Mouse (Mus musculus): ENCODE results near the gene Pkmyt1.

Pkmyt1 gene

GRCm38 (mm10) chr17:23722376-23723125 is 3.6 kb upstream of the Pkmyt1 start, which contains the start of gene 1520401A03Rik:
Gene 1520401A03Rik (minus strand): TSS chr17:23722783.
- no peak for DNase-seq

GRCm38 (mm10) chr17:23725477-23725876 is 659 bp upstream of the Pkmyt1 start:
- no peak for DNase-seq

DNA sequence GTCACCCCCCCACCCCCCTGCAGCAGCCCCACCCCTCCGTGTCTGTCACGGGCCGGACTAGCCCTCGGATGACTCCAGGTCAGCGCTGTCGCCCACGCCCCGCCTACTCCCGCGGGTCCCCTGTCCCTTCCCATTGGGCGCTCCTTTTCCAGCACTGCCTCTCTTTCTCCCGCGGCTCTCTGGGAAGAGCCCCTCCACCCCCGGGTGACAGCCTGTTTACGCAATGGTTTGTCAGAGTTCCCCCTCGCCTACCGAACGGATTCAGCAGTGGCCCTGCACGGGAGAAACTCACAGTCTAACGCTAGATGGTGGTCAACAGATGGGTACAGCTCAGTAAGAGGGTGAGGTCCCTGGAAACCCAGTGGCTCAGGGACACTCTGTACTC is 614 bp downstream of the Pkmyt1 start:
- DNase-seq, result peak; percentile 88

- DNase-seq, result no peak
These were observed 4.3 kb downstream of the Pkmyt1 start for GRCm38 (mm10) chr17:23730441-23730840.

GRCm38 (mm10) chr17:23734341-23734740 is 8.2 kb downstream of the Pkmyt1 start:
- DNase-seq, result no peak

DNA sequence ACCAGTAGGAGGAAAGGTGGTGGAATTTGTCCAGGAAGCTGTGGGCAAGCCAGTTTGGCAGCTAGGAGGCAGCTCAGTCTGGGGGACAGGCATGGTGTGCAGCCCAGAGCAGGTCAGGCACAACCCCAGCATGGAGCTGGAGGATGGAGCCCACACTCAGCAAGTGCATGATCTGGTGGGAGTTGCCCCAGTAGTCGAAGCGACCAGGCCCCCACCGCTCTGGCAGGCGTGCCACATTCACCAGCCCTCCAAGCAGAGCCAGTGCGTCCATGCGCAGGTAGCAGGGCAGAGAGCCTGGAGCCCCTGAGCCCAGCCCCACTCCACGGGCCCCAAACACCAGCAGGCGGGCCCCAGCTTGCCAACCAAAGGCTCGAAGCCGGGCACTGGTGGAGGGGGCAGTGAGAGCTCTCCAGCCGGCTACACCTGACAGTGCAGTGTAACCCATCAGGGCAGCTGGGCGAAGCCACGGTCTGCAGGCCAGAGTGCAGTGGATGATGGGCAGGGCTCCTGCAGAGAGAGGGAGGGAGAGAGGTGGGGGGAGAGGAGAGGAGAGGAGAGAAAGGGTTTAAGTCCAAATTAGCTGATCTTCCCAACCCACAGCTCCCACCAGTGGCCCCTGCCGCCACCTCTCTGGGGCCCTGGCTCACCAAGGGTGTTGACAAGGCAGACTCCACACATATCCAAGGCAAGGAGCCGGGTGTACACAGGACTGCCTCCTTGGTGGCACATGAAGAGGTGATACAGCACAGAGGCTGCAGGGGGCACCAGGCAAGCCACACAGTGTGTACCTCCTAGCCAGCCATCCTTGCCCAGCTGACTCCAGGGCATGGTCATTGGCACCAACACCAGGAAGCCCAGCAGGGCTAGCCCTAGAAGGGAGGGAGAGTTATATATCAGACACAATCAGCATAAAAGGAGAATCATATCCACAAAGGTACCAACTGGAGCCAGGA is 11.6 kb downstream of the Pkmyt1 start:
- peak; percentile 62 for DNase-seq

DNA sequence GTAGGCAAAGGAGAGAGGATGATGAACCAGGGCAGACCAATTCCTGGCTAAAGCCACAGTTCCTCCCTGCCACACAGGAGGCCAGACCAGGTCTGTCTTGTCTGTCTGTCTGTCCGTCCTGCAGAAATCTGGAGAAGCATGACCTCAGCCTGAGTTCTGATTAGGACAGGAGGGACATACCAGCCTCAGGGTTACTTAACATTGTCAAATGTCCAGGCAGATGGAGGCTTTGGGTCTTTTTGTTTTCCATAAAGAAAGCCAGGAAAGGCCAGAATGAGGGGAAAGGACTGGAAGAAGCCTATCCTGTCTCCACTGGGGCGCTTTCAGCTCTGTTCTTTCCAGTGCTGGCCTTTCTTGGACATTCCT is 12.7 kb downstream of the Pkmyt1 start:
- no peak for DNase-seq

GRCm38 (mm10) chr17:23739202-23740135 is 13.3 kb downstream of the Pkmyt1 start:
- peak; percentile 66 for DNase-seq

GRCm38 (mm10) chr17:23740136-23740584 is 14.0 kb downstream of the Pkmyt1 start:
- DNase-seq, result peak; percentile 96

DNA sequence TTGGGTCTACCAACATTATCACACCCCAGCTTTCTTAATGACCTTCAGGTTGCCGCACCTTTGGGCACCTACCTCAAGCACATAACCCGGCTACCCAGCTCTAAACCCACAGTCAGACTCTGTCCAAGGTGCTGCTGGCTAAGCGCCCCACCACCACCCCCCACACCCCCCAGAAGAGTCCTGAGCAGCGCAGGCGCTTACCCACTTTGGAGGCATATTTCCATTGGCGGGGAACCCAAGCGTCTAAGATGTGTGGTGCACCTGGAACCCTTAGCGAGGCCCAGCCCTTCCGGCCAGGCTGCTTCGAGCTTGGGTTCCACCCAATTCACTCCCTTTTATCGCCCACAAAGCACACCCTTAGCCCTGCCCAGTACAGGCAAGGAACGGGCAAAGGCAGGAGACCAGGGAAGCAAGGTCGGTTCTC is 14.5 kb downstream of the Pkmyt1 start, which contains the start of gene Paqr4:
Gene Paqr4 (minus strand): TSS at position 270 of the 424 bp plus-strand sequence.
- DNase-seq, result peak; percentile 75

DNA sequence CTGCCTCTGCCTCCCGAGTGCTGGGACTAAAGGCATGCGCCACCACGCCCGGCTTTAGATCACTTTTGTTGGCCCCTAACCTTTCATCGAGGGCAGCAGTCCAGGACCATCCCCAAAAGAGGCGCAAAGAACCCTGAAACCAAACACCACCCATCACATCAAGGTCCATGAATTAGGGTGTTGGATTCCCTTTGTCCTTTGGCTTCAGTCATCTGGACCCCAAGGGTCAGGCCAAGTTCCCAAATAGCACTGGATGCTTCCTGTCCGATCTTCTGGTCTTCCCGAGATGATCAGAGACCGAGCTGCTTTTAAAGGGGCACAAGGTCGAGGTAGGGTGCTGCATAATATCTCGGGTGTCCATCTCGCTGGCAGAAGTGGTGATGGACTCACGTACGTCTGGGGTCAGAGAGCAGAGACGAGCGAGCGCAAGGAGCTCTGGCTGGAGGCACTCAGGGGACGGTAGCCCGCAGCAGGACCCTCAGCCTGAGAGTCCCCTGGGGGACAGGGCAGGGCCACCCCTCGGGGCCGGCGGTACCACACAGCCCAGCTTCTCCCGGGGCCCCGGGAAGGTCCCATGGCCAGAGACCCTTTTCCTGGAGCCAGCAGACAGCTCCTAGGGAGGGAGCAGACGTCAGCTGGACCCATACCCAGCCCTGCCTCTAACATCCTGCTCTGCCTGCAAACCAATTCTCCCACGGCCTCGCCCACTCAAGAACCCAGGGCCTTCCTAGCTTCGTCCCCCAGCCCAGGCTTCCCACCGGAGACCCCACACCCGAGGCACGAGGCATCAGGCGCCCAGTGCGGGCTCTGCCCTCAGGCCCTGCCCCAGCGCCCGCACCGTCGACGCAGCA is 15.4 kb downstream of the Pkmyt1 start:
- DNase-seq, result peak; percentile 68

DNA sequence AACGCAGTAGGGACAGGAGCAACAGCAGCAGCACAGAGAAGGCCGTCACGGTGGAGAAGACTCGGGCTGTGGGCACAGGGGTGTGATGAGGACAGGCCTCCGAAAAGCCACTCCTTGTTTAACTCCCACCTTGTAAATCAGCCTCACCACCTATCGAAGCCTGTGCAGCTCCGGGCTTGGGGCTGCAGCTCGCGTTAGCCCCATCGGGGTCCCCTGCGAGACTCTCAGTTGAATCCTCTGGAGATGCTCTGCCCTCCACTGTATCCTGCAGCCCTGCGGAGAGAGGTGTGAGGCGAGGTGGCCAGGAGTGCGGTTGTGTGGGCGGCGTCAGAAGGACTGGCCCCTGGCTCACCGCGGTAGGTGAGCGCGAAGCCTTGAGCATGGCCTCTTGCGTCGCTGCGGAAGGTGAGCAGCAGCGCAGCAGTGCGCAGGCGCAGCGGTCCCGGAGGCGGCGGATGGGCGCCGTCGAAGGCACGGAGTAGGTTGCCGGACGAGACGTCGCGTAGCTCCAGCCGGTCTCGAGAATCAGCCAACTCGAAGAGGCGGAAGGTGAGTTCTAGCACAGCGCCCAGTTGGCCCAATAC is 16.2 kb downstream of the Pkmyt1 start:
- DNase-seq, result peak; percentile 64

DNA sequence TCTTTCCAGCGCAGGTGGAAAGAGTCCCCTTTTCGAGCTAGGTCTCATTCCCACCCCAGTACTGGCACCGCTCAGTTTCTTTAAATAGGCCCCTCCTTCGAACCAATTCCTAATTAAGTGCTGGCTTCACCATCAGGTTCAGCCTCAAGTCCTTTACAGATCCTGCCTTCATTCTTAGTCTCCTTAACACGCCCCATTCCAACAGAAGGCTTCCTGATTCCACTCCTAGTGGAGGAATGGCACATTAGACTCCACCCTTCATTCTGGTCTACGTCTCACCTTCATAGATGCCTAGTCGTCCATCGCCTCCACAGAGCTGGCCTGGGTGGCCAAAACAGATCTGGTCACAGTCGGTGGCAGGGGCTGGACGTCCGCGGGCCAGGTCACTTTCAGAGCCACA is 16.8 kb downstream of the Pkmyt1 start:
- DNase-seq, result no peak

DNA sequence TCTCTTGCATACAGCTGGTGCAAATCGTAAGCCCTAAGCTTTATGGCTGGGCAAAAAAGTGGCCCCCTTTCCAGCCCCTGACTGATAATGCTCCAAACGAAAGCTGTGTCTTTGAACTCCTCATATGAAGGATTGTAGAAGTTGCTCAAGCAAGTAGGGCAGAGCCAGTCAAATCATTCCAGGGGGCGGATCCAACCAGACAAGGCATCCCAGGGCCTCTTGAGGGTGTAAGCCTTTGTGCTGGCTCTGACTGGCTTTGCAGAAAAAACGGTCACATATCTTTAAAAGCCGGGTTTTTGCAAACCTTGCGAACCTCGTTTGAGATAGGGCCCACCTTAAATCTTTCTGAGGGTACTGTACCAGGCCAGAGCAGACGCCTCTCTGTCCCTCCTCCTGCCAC is 17.9 kb downstream of the Pkmyt1 start:
- DNase-seq, result no peak

DNA sequence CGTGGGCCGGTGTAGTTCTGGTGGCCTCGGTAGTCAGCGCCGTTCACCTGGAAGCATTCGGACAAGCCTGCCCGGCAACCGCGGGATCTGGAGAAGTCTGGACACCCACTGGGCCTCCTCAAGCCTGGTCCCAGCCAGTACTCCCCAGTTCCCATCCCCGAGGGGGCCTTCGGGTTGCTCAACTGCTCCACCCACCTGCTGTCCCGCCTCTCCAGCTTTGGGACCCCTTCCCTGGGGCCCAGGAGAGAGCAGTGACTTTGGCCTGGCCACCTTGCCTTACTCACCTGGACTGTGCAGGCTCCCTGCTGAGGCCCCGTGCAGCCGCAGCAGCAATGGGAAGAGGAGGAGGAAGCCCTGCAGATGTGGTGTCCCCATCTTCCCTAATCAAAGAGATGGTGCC is 18.5 kb downstream of the Pkmyt1 start:
- DNase-seq, result peak; percentile 51

DNA sequence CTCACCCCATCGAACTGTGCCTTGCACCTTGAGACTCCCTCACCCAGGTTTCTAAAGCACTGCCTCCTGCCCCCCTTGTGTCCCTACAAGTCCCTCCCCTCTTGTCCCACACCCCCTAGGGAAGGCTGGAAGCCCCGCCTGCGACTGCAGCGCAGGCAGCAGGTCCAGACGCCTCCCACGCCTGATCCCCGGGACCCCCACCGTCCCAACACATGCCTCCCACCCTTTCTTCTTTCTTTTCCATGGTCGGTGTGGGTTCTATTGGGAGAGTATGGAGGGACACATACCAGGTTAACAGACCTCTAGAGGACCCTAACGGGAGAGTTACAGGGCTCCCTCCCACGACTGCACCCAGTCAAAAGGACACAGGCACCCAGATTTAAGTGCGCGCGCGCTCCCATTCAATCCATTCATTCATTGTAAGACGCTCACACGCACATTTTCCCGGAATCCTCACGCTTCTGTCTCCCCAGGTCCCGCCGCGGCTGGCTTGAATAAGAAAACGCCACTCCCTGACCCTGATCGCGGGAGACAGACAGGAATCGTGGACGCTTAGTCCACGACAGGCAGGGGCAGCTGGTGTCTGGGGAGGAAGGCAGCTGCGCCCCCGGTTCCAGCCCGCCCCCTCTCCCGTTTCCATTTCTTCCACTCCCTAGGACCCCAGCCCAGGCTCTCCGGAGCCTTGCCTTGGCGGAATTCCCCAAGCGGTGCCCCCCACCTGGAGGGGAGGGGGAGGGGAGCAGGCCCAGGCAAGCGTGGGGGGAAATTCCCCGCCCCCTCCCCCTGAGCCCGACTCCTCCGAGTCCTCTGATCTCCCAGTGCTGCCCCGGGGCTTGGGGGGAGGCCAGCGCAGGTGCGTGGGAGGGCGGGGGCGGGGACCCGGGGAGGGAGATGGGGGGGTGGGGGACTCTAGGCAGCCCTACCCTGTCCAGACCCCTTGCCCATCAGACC is 19.4 kb downstream of the Pkmyt1 start, which contains the start of gene Kremen2:
Gene Kremen2 (minus strand): TSS at position 533 of the 951 bp plus-strand sequence.
- no peak for DNase-seq

- no peak for DNase-seq
These were observed 20.2 kb downstream of the Pkmyt1 start for GRCm38 (mm10) chr17:23746311-23746710.

- no peak for DNase-seq
These were observed 20.6 kb downstream of the Pkmyt1 start for GRCm38 (mm10) chr17:23746767-23747166.

- no peak for DNase-seq
These were observed 21.3 kb downstream of the Pkmyt1 start for GRCm38 (mm10) chr17:23747471-23747870.

- no peak for DNase-seq
These were observed 21.9 kb downstream of the Pkmyt1 start for GRCm38 (mm10) chr17:23748026-23748425.
